Mouse (Mus musculus) effector memory CD4-positive, alpha-beta T cell, adult 7 months (primary cell): ENCODE data around the gene Echdc1. TPM values are rescaled to one million over a fixed set of nuclear protein-coding genes. Genes with fewer than 3 reads are reported as not detected.

ENCODE experiments used
- polyA plus RNA-seq: library from polyadenylated mRNA; unstranded; fragments of 100-300 nt; shearing (Covaris generic); gene quantifications from one replicate; pipeline ENCODE4 v1.2.1, GENCODE M21; 2017

Gene Echdc1
- polyA plus RNA-seq = 14.1 TPM

DNA sequence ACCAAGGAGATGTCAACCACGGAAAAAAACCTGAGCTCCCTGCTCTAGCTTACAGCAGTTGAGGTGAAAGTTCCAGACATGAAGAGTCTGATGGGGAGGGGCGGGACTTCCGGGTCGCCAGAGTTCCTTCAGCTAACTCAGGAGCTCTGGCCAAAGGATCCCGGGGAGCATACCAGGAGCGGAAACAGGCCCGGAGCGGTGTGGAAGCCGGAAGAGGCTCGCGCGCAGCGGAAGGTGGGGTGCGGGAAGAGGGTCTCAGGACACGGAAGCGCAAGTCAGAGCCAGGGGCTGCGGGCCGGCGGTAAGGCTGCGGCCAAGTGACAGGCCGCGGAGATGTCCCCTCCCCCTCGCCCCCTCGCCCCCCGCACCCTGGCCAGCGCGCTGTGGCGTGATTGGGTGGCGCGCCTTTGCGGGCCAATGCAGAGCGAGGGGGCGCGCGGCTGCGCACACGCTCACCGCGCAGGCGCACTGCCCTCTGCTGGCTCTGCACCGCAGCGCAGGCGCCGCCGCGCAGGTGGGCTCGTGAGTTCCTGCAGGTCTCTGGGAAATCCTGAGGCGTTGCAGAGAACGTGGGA is at the start of gene Echdc1:
Gene Echdc1 (plus strand): TSS at position 103 of the 575 bp plus-strand sequence.

DNA sequence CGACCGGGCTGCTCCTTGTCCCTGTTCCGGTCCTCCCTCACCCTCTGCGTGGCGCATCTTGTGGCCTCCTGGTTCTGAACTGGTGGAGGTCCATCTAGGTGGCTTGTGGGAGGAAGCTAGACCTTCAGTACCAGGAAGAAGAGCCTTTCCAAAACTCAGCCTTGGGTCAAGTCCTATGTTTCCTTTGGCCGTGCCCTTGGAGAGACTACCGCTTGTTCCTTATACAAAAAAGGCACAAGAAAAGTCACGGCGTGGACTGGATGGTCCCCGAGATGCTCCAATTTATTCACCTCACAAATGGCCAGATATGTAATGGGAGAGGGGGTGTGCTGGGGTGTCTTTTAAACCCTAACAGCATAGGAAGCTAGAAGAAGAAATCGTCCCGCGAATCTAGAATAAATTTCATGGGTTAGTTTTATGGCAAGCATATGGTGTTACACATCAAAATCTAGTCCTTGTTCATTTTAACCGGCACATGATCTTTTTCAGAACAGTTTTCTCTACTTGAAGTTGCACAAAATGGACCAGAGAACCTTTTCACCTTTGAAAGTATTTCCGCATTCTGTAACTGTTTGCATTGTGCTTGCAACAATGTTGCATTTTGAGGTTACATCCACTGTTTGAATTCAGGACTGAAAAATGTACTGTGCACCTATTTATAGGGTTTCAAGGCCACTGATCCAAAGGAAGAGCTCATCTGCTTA is 49.4 kb downstream of the Echdc1 start, which contains the start of gene Rnf146:
Gene Rnf146 (minus strand): TSS at position 246 of the 704 bp plus-strand sequence.

Other genes with a start within 250 kb of the Echdc1 start
- not detected for gene Soga3, start 169.3 kb upstream of the Echdc1 start, polyA plus RNA-seq
- not detected for gene Gm49353, start 114.2 kb upstream of the Echdc1 start, polyA plus RNA-seq
- gene 9330159F19Rik, start 101.6 kb upstream of the Echdc1 start, polyA plus RNA-seq = 0.15 TPM
- 99.7 TPM for gene Rnf146, start 49.3 kb downstream of the Echdc1 start, polyA plus RNA-seq
- not detected for gene Rspo3, start 222.7 kb downstream of the Echdc1 start, polyA plus RNA-seq